ENCODE assay signal across 9 mouse cellular contexts in the genomic region with DNA sequence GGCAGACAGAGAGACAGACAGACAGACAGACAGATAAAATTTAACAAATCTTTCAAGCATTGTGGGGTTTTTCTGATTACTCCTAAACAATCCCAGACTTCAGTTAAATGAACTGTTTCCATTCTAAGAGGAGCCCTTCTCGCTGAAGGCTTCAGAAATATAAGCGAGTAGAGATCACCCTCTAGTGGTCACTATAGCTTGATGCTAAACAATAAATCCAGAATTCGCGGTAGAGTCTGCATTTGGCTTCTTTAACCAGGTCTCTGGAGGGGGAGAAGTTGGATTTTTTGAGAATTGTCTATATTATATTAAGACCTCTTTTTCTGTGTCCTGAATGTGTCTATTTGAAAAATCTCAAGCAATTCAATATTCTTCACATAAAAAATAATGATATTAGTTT. TPM values are rescaled to one million over a fixed set of nuclear protein-coding genes. Genes with fewer than 3 reads are reported as not detected.
DNase-seq lines count a peak whose midpoint lies in the region; ATAC-seq and TF ChIP-seq lines count a peak whose summit lies in the region.
"Had no signal": no experiment of that assay in that cellular context is flagged by ENCODE, and none has a peak within 500 bp of the region (broad histone marks: within the 10 kb centered on the region; RNA-seq: fewer than 3 reads in every experiment).

No protein-coding gene starts in this region.

- ATAC-seq in cerebellum, adult (ENCODE audit: insufficient number of reproducible peaks, low FRiP score, low TSS enrichment): no peak
- no peak for ATAC-seq in liver, embryonic 14.5 days (ENCODE audit: insufficient read depth)
- no peak for ATAC-seq in liver, embryonic 11.5 days (replicated peaks; ENCODE audit: low FRiP score)

- no peak overlapping the region for H3K27ac ChIP-seq in liver, embryonic 14.5 days
- no peak overlapping the region for H3K27ac ChIP-seq in liver, embryonic 11.5 days (ENCODE audit: low read depth, low read length)
- H3K27ac ChIP-seq: heart, embryonic 15.5 days had no signal

- H3K4me3 ChIP-seq in liver, embryonic 14.5 days (ENCODE audit: insufficient read depth in 1 of 2, low read depth in 2 of 2, low read length in 2 of 2): no peak overlapping the region
- H3K4me3 ChIP-seq in liver, embryonic 11.5 days (ENCODE audit: low read depth, low read length): no peak overlapping the region
- H3K4me3 ChIP-seq: heart, embryonic 15.5 days had no signal

- no peaks in the 10 kb centered on the region for H3K9me3 ChIP-seq in liver, embryonic 14.5 days (ENCODE audit: control insufficient read depth, low read length)
- no peaks in the 10 kb centered on the region for H3K9me3 ChIP-seq in liver, embryonic 11.5 days (ENCODE audit: control insufficient read depth, low read length)
- H3K9me3 ChIP-seq: heart, embryonic 15.5 days had no signal

- H3K36me3 ChIP-seq in liver, embryonic 14.5 days (replicated peaks; ENCODE audit: control insufficient read depth, insufficient read depth, low read depth): no peaks in the 10 kb centered on the region
- H3K36me3 ChIP-seq in liver, embryonic 11.5 days (ENCODE audit: control insufficient read depth, insufficient read depth, low read length): no peaks in the 10 kb centered on the region
- H3K36me3 ChIP-seq: heart, embryonic 15.5 days had no signal

- TF ChIP-seq EP300 in liver, embryonic 14.5 days (IDR thresholded peaks at IDR 0.05; ENCODE audit: low read depth): no peak

- peak; percentile 43; the same call in 1 of the 2 replicates for TF ChIP-seq CTCF in liver, embryonic 14.5 days (IDR thresholded peaks at IDR 0.05; ENCODE audit: low read depth)

- no peak overlapping the region for H3K4me2 ChIP-seq in liver, embryonic 14.5 days (ENCODE audit: low read depth)
- H3K4me2 ChIP-seq in liver, embryonic 11.5 days: no peak overlapping the region
- H3K4me2 ChIP-seq: heart, embryonic 15.5 days had no signal

- H3K27me3 ChIP-seq in liver, embryonic 14.5 days (ENCODE audit: control insufficient read depth, insufficient read depth, low read length): no peaks in the 10 kb centered on the region
- H3K27me3 ChIP-seq in liver, embryonic 11.5 days (replicated peaks; ENCODE audit: control insufficient read depth, insufficient read depth, low read length): no peaks in the 10 kb centered on the region
- H3K27me3 ChIP-seq: heart, embryonic 15.5 days had no signal

- peak; percentile 25 for DNase-seq in cerebellum, adult 9-10 months
- DNase-seq in liver, embryonic 14.5 days (ENCODE audit: low read depth in 3 of 3, low spot score in 3 of 3): peak in 2 of 3 experiments; percentile 9 to 10
- no peak for DNase-seq in liver, embryonic 11.5 days (ENCODE audit: low spot score)
- peak; percentile 88 for DNase-seq in embryo, embryonic 10.5 days (ENCODE audit: low spot score)
- peak; percentile 5 for DNase-seq in kidney, postnatal 14 days
- peak; percentile 45 for DNase-seq in telencephalon, adult 2 months (ENCODE audit: low read depth, low spot score)
- no peak for DNase-seq in gastrocnemius, postnatal 4 days (ENCODE audit: low spot score in 2 of 2)

- WGBS in liver, embryonic 14.5 days (ENCODE audit: insufficient replicate concordance): 2% methylated on average over 4 of the region's 4 CpGs
- 2% methylated on average over 4 of the region's 4 CpGs for WGBS in liver, embryonic 11.5 days

- H3K4me1 ChIP-seq in liver, embryonic 14.5 days (replicated peaks; ENCODE audit: control insufficient read depth in 2 of 2, insufficient read depth in 2 of 2, low read length in 1 of 2): no peaks in the 10 kb centered on the region
- H3K4me1 ChIP-seq in liver, embryonic 11.5 days (replicated peaks; ENCODE audit: control insufficient read depth, insufficient read depth, low read length): no peaks in the 10 kb centered on the region

- H3K9ac ChIP-seq in liver, embryonic 14.5 days (replicated peaks): no peak overlapping the region
- no peak overlapping the region for H3K9ac ChIP-seq in liver, embryonic 11.5 days (ENCODE audit: low read depth, low read length)
- H3K9ac ChIP-seq: heart, embryonic 15.5 days had no signal

RNA-seq across cellular contexts. Expression of a gene that starts 50.4 kb away (rescaled TPM):
- 0.98 and 2.1 TPM in 2 replicates for polyA plus RNA-seq in liver, embryonic 14.5 days (2012; rRNA removed)
- polyA plus RNA-seq in liver, embryonic 14.5 days (2014; fragmentation: Nextera tagmentation; extraction: Ambion mirVana): 1.5 TPM in 2 replicates
- 3.0 and 3.3 TPM in 2 replicates for polyA plus RNA-seq in liver, embryonic 11.5 days (2014; fragmentation: Nextera tagmentation; extraction: Ambion mirVana)
- total RNA-seq in gastrocnemius, postnatal 4 days (2021): 1 to 10 TPM; 6.9 to 7.2 TPM

RNA-seq across cellular contexts. Expression of a gene that starts 51.5 kb away (rescaled TPM):
- 8.2 and 11.1 TPM in 2 replicates for polyA plus RNA-seq in liver, embryonic 14.5 days (2012; rRNA removed)
- polyA plus RNA-seq in liver, embryonic 14.5 days (2014; fragmentation: Nextera tagmentation; extraction: Ambion mirVana): 10.0 and 10.4 TPM in 2 replicates
- polyA plus RNA-seq in liver, embryonic 11.5 days (2014; fragmentation: Nextera tagmentation; extraction: Ambion mirVana): 15.1 and 15.5 TPM in 2 replicates
- total RNA-seq in gastrocnemius, postnatal 4 days (2021): 10 to 100 TPM; 10.8 to 12.8 TPM

Comparison
In these comparisons a context has a peak if more than half of its experiments do, and no peak if none do; other contexts are left out.
1. DNase-seq: peak in cerebellum, adult 9-10 months (single experiment), liver, embryonic 14.5 days (2 of 3), embryo, embryonic 10.5 days (single experiment), kidney, postnatal 14 days (single experiment) and telencephalon, adult 2 months (single experiment); none in liver, embryonic 11.5 days (single experiment) and gastrocnemius, postnatal 4 days (0 of 2).